Mouse (Mus musculus): ENCODE results near the gene Frmd7.

The Frmd7 gene

DNA sequence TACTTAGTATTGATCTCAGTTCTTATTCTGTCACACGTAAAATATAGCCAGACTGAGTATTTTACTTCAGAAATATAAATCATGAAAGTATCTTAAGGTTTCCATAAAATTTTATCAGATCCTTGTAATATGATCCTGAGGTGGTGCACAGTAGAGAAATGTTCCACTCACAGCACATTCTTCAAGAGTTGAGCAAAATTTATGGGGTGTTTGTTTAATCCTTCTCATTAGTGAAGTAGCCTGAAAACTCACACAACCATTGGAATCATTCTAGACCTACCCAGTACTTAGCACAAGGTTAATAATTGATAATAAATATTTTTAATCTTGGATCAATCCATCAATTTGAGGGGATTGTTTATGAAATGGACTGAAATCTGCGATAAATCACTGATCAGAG lies 78.7 kb downstream of the Frmd7 start:
- DNase-seq = no peak

DNA sequence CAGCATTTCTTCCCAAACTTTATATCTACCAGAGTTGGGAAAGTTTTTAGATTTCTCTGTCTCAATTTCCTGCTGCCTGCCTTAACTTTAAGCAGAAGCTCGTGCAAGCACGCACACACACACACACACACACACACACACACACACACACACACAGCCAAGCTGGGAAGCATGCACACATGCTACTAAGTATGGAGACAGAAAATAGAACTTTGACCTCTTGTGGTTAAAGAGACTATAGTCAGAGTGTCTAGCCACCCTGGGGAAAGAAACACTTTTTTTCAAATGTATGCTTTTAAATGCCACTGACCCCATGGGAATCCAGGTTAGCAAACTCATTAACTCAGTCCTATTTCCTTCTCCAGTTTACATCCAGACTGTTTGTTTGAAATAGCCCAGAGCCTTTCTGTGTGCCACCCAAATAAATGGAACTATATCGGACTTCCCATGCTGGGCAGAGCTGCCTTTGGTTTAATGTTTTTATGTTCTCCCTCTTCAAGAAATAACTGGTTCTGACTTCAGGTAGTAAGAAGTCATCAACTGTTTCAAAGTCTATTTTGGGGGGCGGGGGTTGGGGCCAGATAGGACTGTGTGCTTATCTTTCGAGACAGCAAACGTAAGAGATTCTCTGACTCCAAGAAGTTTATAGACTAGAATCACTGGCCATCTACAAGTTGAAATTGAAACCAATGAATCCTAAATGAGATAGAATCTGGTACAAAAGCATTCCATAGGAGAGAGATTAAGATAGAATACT lies 91.9 kb downstream of the Frmd7 start:
- no peak for DNase-seq
